Mouse (Mus musculus) frontal cortex, adult 2 months (tissue): ENCODE results near the gene Pum3. TPM values are rescaled to one million over a fixed set of nuclear protein-coding genes. Genes with fewer than 3 reads are reported as not detected.

Source experiments
- DNase-seq, 2 experiments: peaks; one replicate each; pipeline ENCODE4 v3.0.0; 2022; ENCODE audit warnings: low spot score in 1 of 2; ENCODE audit errors: extremely low spot score in 1 of 2
- polyA plus RNA-seq: library from polyadenylated mRNA; depleted of rRNA; stranded (reverse); fragments of >200 nt; gene quantifications from 2 replicates; pipeline ENCODE4 v1.2.3, GENCODE M21; 2012; rRNA removed

The Pum3 gene
- 22.9 and 23.1 TPM in 2 replicates for polyA plus RNA-seq

DNA sequence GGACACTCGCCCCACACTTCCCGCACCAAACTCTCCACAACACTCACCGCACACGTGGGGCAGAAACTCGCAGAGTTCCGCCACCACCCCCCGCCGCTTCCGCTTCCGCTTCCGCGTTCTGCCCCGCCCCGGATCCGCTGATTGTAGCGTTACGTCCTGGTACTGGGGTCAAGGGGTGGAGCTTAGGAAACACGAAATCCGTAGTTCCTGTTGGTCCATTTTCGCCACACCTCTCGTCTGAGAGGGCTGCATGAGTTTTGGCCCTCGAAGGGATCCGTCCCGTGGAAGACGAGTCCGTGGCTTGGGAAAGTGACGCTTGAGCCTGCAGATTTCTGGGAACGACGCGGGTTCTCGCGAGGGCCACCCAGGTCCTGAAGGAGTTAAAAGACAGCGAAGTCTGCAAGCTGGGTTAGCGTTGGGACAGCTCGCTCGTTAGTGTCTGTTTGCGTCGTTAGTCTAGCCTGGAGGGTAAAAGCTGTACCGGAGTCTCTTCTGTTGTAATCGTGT lies at the start of gene Pum3:
TSS of gene Pum3 (minus strand) at position 81 of the 507 bp plus-strand sequence.
- DNase-seq, result peak; percentile 99 to 100

DNA sequence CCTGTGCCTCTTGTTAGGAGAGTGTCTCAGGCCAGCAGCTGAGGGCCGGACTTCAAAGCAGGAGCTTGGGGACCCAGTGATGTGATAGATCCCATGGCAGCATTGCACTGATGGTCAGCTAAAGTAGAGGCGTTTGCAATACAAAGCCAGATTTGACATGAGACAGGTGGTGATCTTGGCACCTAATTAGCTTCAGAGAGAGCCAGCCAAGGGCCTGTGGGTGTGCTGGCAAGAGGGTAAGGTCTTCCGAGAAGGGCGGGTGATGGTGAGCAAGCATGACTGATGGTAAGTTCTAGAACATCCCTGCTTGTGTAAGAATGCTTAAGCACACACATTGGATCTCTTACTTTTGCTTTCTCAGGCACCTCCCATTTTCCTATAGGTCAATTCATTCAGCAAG lies 37.1 kb upstream of the Pum3 start:
- DNase-seq, result no peak

DNA sequence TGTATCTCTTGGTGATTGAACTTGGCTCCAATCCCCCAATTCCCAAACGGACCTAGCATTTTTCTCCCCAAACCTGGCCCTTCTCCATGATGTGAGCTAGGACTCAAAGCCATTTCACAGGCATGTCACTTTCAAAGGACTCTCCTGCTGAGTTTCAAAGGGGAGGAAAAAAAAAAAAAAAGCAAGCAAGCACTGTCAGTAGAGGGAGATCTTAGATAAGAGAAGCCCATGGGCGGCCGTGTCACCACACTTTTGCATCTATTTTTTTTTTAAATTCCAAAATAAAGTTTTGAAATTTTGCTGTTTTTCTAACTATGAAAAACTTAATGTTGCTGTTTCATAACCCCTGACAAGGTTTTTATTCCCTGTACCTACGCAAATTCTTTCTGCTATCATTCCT lies 33.0 kb upstream of the Pum3 start:
- peak in 1 of 2 experiments; percentile 47 for DNase-seq

DNA sequence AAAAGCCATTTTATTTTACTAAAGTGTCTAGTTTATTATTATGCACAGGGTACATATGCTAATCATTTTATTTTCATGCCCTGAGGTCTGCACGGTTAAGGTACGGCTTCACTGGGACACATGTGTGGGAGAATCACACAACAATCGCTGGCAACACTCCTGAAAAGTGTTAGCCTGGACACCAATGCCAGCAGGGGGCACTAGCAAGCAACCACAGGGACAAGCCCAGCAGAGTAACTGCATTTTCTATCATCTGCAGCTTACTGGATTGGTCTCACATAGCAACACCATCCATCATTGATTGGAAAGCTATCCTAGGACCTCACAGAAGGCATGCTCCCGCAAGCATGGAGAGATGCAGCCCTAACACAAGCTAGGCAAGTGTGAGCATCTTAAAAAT lies 20.8 kb upstream of the Pum3 start:
- DNase-seq, result peak; percentile 25 to 85

DNA sequence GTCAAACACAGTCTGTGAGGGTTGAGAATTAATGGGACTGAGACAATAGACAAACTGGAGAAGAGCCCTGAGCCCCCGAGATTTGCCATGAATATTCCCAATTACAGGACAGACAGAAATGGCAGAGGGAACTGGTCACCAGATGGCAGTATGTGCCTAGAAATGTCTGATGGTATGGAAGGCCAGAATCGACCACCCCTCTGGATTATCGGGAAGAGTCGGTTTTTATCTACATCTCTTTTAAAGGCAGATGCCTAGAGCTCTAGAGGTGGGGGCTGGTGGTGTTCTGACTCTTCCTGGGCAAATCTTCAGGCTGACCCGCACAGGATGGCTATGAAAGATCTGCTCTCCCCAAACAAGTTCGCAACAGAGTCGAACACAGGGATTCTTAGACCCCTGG lies 17.9 kb upstream of the Pum3 start:
- peak in 1 of 2 experiments; percentile 74 for DNase-seq

DNA sequence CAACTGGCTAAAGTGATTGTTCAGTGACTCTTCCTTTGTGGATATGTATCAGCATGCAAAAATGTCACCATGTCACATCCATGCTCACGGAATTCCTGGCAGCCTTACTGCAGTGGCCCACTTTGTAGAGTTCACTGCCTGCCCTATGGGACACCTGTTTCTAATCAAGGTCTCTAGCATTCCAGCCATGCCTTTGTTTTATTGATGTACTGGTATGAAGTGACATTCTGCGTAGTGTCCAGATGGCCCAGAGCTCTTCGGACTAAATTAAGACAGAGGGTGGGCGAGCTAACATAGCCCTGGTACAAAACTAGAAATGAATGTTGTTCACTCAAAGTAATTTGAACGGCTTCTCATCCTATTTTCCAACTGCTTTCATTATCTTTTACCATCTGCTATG lies 11.5 kb upstream of the Pum3 start:
- DNase-seq, result peak in 1 of 2 experiments; percentile 30

DNA sequence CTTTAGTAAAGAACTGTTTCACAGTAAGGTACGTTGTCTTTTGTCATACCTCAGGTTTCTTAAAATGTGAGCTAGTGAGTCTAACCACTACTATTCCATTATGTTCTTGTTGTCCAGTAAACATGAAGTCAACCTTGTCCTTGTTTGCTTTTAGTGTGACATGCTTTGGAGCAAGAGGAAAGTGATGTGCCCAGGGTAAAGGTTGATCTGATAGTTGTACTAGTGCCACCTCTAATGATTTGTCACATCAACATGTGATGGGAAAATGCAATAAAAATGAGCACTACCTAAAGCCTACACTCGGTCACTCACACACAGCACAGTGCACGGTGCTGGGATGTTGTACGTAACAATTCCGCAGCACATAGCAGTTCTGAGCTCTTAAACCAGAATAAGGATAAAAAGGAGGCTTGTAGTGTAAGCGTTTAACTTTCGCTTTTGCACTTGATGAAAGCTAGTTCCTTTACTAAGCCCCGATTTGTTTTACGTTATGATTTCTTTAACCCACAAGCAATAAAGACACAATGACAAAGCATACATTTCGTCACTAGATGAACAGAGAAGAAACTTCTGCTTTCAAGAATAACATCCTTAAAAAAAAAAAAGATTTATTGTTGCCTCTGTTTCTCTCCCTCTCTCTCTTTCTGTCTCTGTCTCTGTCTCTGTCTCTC lies 8.5 kb upstream of the Pum3 start:
- no peak for DNase-seq

DNA sequence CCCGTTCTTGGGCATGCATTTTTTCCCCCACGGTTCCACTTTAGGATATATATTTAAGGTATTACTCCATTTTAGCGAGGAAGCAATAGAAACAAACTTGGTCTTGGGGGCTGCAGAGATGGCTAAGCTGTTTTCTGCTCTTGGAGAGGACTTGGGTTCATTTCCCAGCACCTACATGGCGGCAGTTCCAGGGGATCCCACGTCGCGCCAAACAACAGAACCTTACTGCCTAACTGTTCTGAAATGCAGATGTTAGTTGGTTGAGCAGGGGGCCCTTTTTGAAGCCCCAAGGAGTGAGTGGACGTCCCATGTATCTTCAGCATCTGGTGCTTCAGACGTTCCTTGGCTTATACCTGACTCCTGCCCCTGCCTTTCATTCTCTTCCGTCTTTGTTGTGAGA lies 781 bp upstream of the Pum3 start:
- peak in 1 of 2 experiments; percentile 30 for DNase-seq

DNA sequence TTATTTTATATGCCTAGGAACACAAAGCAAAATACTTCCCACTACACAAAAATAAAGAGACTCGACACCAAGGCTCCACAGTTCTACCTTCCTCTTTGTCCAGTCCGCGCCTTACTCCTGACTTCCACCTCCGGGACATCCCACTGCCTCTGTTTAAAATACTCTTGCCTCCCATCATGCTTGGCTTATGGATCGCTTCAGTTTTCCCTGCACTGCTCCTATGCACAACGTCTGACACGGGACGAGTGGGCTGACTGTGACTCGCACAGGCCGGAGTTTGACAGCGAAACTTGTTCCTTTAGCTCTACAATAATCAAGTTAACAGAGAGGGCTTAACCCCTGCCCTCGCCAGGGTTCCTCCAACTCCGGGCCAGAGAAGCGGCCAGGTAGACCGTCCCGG lies 344 bp downstream of the Pum3 start:
- peak in 1 of 2 experiments; percentile 9 for DNase-seq

DNA sequence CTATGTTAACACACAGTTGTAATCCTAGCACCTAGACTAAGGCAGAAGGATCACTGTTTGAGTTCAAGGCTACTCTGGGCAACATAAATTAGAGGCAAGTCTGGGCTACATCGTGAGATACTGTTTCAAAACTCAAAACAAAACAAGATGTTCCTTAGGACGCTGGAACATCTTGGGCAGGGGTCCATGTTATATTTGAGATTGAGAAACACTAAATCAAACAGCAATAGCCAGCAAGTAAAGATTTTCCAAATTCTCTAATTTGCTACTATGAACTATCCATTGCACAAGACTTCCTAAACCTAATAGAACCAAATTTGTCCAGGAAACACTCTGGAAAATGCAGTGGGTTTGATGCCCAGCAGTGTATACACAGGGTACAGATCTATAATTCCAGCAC lies 1.8 kb downstream of the Pum3 start:
- no peak for DNase-seq

DNA sequence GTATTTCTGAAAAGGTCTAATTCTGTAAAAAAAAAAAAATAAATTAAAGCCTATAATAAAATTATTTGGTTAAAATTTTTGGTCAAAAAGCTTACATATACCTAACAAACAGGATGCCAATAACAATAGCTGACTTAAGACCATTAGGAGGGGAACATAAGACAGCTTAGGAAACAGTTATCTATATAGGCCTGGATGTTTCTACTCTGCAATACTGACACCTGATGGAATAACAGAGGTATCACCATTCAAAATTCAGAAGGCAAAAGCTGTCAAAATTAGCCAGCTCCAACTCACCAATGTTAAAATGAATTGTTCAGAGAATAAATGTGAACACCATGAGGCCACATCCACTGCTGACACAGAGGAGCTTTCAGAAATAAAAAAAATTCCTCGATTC lies 3.2 kb downstream of the Pum3 start:
- no peak for DNase-seq

DNA sequence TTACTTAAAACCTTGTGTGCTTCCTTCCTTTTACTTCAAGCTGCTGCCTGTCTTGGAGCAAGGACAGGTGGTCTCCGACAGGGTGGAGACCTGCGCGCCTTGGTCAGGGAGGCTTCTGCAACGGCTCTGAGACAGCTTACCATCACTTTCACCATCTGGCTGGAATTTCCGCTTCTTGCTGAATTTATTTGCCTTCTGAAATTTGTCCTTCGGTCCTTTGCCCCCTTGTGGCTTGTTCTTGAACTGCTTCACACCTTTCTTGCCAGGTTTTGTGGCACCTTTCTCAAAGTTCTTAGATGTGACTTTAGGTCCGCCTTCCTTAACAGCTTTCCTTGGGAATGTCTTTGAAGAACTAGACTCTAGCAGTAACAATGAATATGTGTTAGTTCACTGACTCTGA lies 4.0 kb downstream of the Pum3 start:
- peak in 1 of 2 experiments; percentile 73 for DNase-seq

DNA sequence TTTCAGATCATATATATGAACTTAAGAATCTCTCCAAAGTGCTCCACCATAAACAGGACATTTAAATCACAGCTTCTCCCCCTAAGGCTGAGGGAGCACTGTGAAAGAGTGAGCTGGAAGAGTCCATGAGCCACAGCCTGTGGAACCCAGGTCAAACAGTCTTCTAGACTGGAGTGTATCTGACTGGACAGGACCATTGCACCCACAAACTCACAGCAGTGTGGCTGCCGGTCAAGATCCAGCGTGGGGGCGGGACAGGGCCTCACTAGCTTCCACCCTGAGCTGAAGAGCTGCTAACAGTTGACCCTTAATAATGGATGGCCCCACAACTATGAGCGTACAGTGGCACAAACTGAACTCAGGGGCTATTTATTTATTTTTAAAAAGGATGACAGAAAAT lies 12.2 kb downstream of the Pum3 start:
- no peak for DNase-seq

DNA sequence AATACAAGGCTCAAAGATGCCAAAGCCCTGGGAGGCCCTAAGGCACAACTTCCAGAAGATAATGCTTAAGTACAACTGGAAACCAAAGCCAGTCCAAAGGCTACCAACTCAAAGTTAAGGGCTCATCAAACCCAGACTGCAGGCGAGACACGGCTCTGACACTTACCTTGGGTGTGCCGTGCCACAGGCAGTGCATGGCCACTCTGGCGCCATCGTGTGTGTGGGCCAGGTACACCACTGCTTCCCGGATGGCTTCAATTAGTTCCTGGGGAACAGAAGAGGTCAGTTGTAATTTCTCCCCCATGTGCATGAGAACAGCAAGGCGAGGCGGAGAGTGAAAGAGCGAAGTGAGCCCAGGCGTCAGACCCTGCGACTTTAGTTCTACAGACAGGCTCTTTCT lies 13.1 kb downstream of the Pum3 start:
- peak in 1 of 2 experiments; percentile 59 for DNase-seq

DNA sequence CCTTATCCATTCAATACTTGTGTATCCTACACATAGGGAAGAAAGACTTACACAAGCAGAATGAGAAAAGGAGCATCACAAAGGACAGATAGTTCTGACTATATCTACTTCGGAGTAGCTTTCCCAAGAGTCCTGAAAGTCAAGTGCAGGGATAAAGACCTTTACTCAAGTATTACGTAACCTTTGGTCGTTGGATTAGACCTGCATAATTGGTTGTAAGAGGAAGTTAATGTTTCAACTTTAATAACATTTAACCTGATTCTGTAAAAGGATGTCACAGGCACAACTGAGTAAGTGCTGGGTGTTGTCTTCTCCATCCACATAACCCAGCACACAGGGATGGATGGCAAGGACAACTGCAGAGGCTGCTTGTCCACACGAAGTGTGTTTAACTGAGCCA lies 18.3 kb downstream of the Pum3 start:
- DNase-seq, result no peak

DNA sequence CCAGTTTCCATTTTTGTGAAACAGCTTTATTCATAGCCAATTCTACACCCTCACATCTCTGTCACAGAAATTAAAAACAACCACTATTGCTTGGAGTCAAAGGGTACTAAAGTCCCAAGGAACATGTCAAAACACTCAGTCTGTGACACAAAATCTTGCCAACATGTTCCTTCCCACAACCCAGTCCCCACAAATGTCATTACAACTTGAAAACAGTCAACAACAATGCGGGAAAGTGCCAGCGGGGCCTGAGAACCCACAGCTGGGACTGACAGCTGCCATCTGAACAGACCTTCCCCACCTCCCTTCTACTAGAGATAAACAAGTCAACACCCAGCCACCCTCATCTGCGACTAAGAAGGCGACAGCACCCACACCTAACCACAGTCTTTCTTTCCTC lies 18.9 kb downstream of the Pum3 start:
- DNase-seq, result no peak

DNA sequence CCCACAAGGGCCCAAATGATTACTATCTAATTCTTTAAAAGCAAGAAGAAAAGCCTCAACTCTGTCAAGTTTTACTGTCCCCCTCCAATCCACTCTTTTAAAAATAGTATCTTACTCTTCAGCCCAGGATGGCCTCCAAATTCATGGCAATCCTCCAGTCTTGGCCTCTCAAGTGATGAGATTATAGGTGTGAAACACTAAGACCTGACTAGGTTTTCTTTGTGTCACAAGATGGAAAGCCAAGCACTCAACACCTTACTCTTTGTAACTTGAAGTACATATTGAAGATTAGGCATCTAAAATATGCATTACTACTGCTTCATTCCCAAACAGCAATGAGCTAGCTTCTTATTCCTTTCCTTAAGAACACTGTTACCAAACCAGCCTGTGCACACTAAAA lies 19.8 kb downstream of the Pum3 start:
- DNase-seq, result no peak

DNA sequence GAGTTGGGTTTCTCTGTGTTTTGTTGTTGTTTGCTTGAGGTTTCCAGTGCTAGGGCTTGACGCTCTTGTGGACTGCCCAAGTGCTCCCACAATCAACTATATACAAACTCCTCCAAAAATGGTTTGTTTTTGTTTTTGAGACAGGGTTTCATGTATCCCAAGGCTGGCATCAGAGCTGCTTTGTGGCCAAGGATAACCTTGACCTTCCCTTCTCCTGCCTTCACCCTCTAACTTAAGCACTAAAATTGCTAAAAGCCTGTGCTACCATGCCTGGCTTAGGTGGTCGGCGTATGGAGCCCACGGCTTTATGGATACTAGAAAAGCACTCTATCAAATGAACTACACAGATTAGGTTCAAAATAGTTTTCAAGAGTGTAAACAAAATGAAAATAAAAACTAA lies 20.4 kb downstream of the Pum3 start:
- DNase-seq, result no peak

DNA sequence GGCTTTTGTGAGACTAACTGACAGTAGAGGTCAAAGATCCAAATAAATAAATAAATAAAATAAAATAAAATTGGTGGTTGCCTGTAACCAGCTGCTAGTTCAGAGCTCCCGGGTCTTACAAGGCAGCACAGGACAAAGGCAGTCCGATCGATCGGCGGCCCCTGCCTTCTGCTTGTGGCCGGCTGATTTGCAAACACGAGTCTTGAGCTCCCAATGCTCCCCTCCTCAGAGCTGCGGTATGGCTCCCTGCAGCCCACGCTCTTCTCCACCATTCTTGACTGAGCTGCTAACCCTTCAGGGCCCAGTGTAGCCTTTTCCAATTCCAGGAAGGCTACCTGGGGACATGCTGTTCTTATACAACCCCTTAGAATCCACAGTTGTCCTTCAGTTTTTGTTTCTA lies 31.8 kb downstream of the Pum3 start:
- DNase-seq, result no peak

DNA sequence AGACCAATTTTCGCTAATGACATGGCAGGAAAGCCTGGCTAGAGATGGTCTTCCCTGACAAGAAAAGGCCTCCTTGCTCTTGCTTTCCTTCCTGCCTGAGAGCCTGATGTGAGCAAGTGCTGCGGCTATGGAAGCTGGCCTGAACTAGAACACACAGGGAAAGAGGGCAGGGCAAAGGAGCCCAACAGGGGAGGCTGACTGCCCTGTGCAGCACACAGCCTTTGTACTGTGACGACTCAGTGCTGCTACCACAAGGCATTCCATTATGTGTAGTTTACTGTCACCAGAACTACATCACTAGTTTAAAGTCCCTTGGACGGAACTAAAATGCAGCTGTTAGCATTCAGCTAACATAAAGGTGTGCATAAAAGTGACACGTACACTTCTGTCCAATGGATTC lies 32.4 kb downstream of the Pum3 start:
- no peak for DNase-seq

DNA sequence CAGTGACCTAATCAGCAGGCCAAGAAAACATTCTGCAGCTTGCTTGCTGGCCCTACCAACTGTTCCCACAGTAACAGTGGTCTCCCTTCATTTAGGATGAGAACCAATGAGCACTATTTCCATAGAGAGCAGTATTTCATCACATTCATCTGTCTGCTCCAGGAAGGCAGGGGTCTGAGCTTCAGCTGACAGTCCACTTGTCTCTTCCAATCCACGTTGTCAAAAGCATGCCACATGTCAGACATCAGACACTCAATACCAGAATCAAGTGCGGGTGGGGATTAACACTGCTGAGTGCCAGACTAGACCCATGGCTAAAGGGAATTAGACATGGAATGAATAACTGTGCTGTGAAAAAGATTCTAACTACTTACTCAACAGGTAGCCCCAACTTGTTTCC lies 32.9 kb downstream of the Pum3 start:
- DNase-seq, result no peak

DNA sequence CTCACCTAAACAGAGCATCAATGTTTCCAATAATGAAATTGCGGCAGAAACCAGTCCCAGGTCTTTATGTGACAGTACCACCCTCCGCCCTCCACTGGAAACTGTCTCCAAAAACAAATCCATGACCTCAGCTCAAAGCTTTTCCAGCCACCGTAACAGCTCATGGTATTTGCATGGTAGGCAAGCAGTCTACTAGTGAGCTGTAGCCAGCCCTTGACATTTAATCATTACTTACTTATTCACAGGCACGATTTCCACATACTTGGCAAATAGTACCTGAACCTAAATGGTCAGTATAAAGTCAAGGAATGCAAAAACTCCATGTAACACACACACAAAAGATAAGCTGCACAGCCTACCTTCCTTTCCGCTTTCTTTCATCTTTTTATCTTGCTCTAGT lies 33.7 kb downstream of the Pum3 start:
- DNase-seq, result no peak

DNA sequence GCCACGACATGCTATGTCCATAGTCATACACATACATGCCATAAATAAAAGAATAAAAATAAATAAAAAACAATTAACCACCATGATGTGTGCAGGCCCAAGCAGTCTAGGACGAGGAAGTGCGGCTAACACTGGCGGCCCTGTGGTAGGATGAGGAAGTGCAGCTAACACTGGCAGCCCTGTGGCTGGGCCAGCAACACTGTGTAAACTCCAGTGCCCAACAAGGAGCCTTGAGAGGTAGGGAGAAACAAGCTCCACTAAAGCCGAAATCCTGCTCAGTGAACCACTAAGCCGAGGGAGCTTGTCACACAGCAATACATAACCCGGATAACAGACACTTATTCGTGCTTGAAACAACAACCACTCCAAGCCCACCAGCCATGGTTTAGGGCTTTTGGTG lies 34.1 kb downstream of the Pum3 start:
- DNase-seq, result no peak
